Mouse (Mus musculus) forebrain, embryonic 12.5 days (tissue): ENCODE results near the gene Cdkn3. TPM values are rescaled to one million over a fixed set of nuclear protein-coding genes. Genes with fewer than 3 reads are reported as not detected.

Experiments used
- ATAC-seq: fragments of 200-750 bp; cut with Nextera tagmentation; 2 replicates; pipeline ENCODE4 v1.8.0; 2017; ENCODE audit warnings: moderate TSS enrichment; ENCODE audit not compliant: low FRiP score
- H3K27ac ChIP-seq: fragments of 300-500 bp; sonication (generic); 2 replicates; pipeline ENCODE4 v1.5.1; 2016; ENCODE audit warnings: mild to moderate bottlenecking
- H3K27me3 ChIP-seq: fragments of 300-500 bp; sonication (generic); 2 replicates; pipeline ENCODE4 v1.6.1; 2016; ENCODE audit warnings: mild to moderate bottlenecking
- H3K36me3 ChIP-seq: fragments of 300-500 bp; sonication (generic); replicated peaks from 2 replicates; pipeline ENCODE4 v1.6.1; 2016; ENCODE audit warnings: mild to moderate bottlenecking
- H3K4me1 ChIP-seq: fragments of 300-500 bp; sonication (generic); 2 replicates; pipeline ENCODE4 v1.6.1; 2016
- H3K4me2 ChIP-seq: fragments of 300-500 bp; sonication (generic); 2 replicates; pipeline ENCODE4 v1.6.1; 2016; ENCODE audit warnings: mild to moderate bottlenecking, moderate library complexity
- H3K4me3 ChIP-seq: fragments of 300-500 bp; sonication (generic); replicated peaks from 2 replicates; pipeline ENCODE4 v1.5.1; 2016; ENCODE audit warnings: mild to moderate bottlenecking
- H3K9ac ChIP-seq: fragments of 300-500 bp; sonication (generic); 2 replicates; pipeline ENCODE4 v1.6.1; 2016; ENCODE audit warnings: mild to moderate bottlenecking
- H3K9me3 ChIP-seq: fragments of 300-500 bp; sonication (generic); 2 replicates; pipeline ENCODE4 v1.6.1; 2016
- WGBS: fragments of 180-500 bp; shearing (Covaris S2); methylation state at CpG from one replicate; pipeline ENCODE4 v1.1.7; 2016; 5-methylcytosine and 5-hydroxymethylcytosine counted together
- polyA plus RNA-seq: library from polyadenylated mRNA; unstranded; fragments of >200 nt; fragmentation: Nextera tagmentation; extraction: Ambion mirVana; gene quantifications from 2 replicates; pipeline ENCODE4 v1.2.1, GENCODE M21; 2016

The Cdkn3 gene
- polyA plus RNA-seq, 1 experiment from 2014 or later: 45.9 TPM

GRCm38 (mm10) chr14:46787787-46788504 is 27.6 kb downstream of the Cdkn3 start, which contains the start of gene Cnih1:
Cnih1 (minus strand) TSS chr14:46788411.
- WGBS: under 1% methylated on average over 81 of the region's 86 CpGs
- H3K9me3 ChIP-seq: no peaks in the 10 kb centered on the region
- no peaks in the 10 kb centered on the region for H3K27me3 ChIP-seq
- H3K36me3 ChIP-seq: peaks cover 17% of the 10 kb centered on the region; the same call in 1 of the 2 replicates
- H3K4me1 ChIP-seq: peaks cover 16% of the 10 kb centered on the region
- H3K4me3 ChIP-seq: peak within 1 kb of the TSS; percentile 99
- peak within 1 kb of the TSS; percentile 98 for H3K27ac ChIP-seq
- H3K4me2 ChIP-seq: peak within 1 kb of the TSS; percentile 70
- H3K9ac ChIP-seq: peak within 1 kb of the TSS; percentile 98
- ATAC-seq: peak; percentile 97

GRCm38 (mm10) chr14:46788505-46788901 is 28.2 kb downstream of the Cdkn3 start:
- Histone ChIP-seq H3K4me3 (peak overlapping the region; percentile 99; the same call in 1 of the 2 replicates), H3K9ac (no peak overlapping the region), H3K9me3 (no peaks in the 10 kb centered on the region), H3K27ac (peak overlapping the region; percentile 54; the same call in 1 of the 2 replicates), H3K36me3 (0 out of 2 replicates have a peak, but pooled peaks cover 13% of the 10 kb centered on the region), H3K27me3 (no peaks in the 10 kb centered on the region), H3K4me1 (peaks cover 16% of the 10 kb centered on the region), H3K4me2 (peak overlapping the region; percentile 70)
- ATAC-seq: no peak
- WGBS: 25% methylated on average over 8 of the region's 8 CpGs

GRCm38 (mm10) chr14:46790303-46790702 is 30.0 kb downstream of the Cdkn3 start:
- no peak overlapping the region for H3K4me3 ChIP-seq
- H3K9ac ChIP-seq: no peak overlapping the region
- H3K27me3 ChIP-seq: no peaks in the 10 kb centered on the region
- peaks cover 14% of the 10 kb centered on the region for H3K4me1 ChIP-seq
- H3K27ac ChIP-seq: no peak overlapping the region
- H3K36me3 ChIP-seq: no peaks in the 10 kb centered on the region
- H3K4me2 ChIP-seq: no peak overlapping the region
- WGBS: 66% methylated on average over 4 of the region's 4 CpGs
- H3K9me3 ChIP-seq: no peaks in the 10 kb centered on the region
- ATAC-seq: no peak

DNA sequence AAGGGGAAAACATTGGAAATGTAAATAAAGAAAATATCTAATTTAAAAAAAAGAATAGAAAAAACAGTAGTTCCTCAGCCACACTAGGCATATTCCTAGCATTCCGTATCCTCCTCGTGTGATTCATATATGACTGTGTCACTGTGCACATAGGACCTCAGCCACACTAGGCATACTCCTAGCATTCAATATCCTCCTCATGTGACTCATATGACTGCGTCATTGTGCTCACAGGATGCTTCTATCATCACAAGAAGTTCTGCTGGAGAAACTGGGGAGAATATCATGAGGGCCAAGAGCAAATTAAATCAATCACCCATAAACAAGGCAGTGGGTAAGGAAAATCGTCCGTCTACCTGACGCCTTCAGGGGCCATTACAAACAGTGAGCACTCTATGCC is 30.4 kb downstream of the Cdkn3 start:
- no peak overlapping the region for H3K27ac ChIP-seq
- no peaks in the 10 kb centered on the region for H3K9me3 ChIP-seq
- H3K4me1 ChIP-seq: peaks cover 12% of the 10 kb centered on the region
- 93% methylated on average over 6 of the region's 6 CpGs for WGBS
- H3K27me3 ChIP-seq: no peaks in the 10 kb centered on the region
- no peak overlapping the region for H3K4me2 ChIP-seq
- H3K4me3 ChIP-seq: no peak overlapping the region
- no peak for ATAC-seq
- no peaks in the 10 kb centered on the region for H3K36me3 ChIP-seq
- H3K9ac ChIP-seq: no peak overlapping the region; the same call in 1 of the 2 replicates

- 85% methylated on average over 5 of the region's 5 CpGs for WGBS
- H3K9me3 ChIP-seq: no peaks in the 10 kb centered on the region
- no peaks in the 10 kb centered on the region for H3K4me1 ChIP-seq
- peaks cover 1% of the 10 kb centered on the region; the same call in 1 of the 2 replicates for H3K36me3 ChIP-seq
- H3K4me3 ChIP-seq: no peak overlapping the region
- no peak overlapping the region for H3K4me2 ChIP-seq
- no peak for ATAC-seq
- H3K27me3 ChIP-seq: no peaks in the 10 kb centered on the region
- H3K9ac ChIP-seq: no peak overlapping the region
- no peak overlapping the region for H3K27ac ChIP-seq
Observed at GRCm38 (mm10) chr14:46794157-46794556, 33.8 kb downstream of the Cdkn3 start.

GRCm38 (mm10) chr14:46800684-46801345 is 40.5 kb downstream of the Cdkn3 start:
- WGBS: 85% methylated on average over 3 of the region's 3 CpGs
- Histone ChIP-seq H3K4me3 (no peak overlapping the region), H3K27ac (no peak overlapping the region), H3K27me3 (no peaks in the 10 kb centered on the region), H3K36me3 (peaks cover 7% of the 10 kb centered on the region), H3K4me1 (no peaks in the 10 kb centered on the region), H3K4me2 (no peak overlapping the region), H3K9me3 (no peaks in the 10 kb centered on the region), H3K9ac (no peak overlapping the region)
- ATAC-seq: no peak

DNA sequence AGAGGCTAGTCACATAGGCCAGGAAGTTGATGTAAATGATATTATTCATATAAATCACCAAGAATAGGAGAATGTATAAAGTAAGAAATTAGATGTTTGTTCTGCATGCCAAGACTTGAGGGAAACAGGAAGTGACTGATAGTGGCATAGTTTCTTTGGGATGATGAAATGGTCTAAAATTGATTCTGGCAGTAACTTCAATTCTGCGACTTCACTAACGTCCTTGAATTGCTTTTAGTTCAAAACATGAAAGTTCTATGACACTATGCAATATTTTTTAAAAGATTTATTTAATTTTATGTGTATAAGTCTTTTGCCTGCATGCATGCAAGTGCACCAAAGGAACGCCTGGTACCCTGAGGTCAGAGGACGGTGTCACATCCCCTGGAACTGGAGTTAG is 42.9 kb downstream of the Cdkn3 start:
- H3K36me3 ChIP-seq: peaks cover 11% of the 10 kb centered on the region
- H3K27ac ChIP-seq: no peak overlapping the region
- H3K9ac ChIP-seq: no peak overlapping the region
- H3K4me3 ChIP-seq: no peak overlapping the region
- no peaks in the 10 kb centered on the region for H3K9me3 ChIP-seq
- no peaks in the 10 kb centered on the region for H3K4me1 ChIP-seq
- WGBS: 96% methylated on average over 4 of the region's 4 CpGs
- ATAC-seq: no peak
- H3K4me2 ChIP-seq: no peak overlapping the region
- no peaks in the 10 kb centered on the region for H3K27me3 ChIP-seq

GRCm38 (mm10) chr14:46803791-46804190 is 43.5 kb downstream of the Cdkn3 start:
- no peaks in the 10 kb centered on the region for H3K4me1 ChIP-seq
- H3K4me3 ChIP-seq: no peak overlapping the region
- peaks cover 11% of the 10 kb centered on the region for H3K36me3 ChIP-seq
- ATAC-seq: no peak
- H3K27me3 ChIP-seq: no peaks in the 10 kb centered on the region
- 89% methylated on average over 1 of the region's 1 CpGs for WGBS
- H3K4me2 ChIP-seq: no peak overlapping the region
- no peak overlapping the region for H3K9ac ChIP-seq
- H3K27ac ChIP-seq: no peak overlapping the region
- no peaks in the 10 kb centered on the region for H3K9me3 ChIP-seq

DNA sequence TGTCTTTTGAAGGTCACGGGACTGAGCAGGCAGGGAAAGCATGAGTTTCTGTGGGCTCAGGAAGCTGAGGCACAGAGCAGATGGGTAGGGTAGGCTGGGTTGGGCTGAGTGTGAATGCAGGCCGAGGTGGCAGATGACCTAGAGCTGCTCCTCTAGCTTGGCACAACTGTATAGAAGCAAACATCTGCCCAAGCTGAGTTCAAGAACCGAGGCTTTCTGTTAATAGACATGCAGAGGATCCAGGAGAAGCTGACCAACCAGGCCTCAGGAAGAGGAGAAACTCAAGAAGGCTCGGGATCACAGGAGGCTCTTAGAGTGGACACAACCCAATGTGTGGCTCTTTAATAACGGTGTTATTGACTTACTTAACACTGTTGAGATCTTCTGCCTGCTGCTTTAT is 45.8 kb downstream of the Cdkn3 start:
- Histone ChIP-seq H3K4me2 (no peak overlapping the region), H3K4me3 (no peak overlapping the region), H3K27ac (no peak overlapping the region), H3K9ac (no peak overlapping the region), H3K9me3 (no peaks in the 10 kb centered on the region), H3K36me3 (peaks cover 15% of the 10 kb centered on the region), H3K27me3 (no peaks in the 10 kb centered on the region), H3K4me1 (no peaks in the 10 kb centered on the region)
- WGBS: 92% methylated on average over 5 of the region's 5 CpGs
- no peak for ATAC-seq

- 77% methylated on average over 3 of the region's 3 CpGs for WGBS
- H3K36me3 ChIP-seq: peaks cover 28% of the 10 kb centered on the region
Observed at GRCm38 (mm10) chr14:46807927-46808326, 47.6 kb downstream of the Cdkn3 start.

GRCm38 (mm10) chr14:46815640-46816039 is 55.3 kb downstream of the Cdkn3 start:
- Histone ChIP-seq H3K27ac (no peak overlapping the region), H3K4me1 (peaks cover 11% of the 10 kb centered on the region), H3K9ac (no peak overlapping the region), H3K4me3 (no peak overlapping the region), H3K27me3 (no peaks in the 10 kb centered on the region), H3K4me2 (no peak overlapping the region), H3K9me3 (no peaks in the 10 kb centered on the region), H3K36me3 (peaks cover 40% of the 10 kb centered on the region)
- no peak for ATAC-seq
- WGBS: 60% methylated on average over 6 of the region's 6 CpGs

More at GRCm38 (mm10) chr14:46807927-46808326, 47.6 kb downstream of the Cdkn3 start:
- Histone ChIP-seq H3K4me3 (no peak overlapping the region), H3K9me3 (no peaks in the 10 kb centered on the region), H3K9ac (no peak overlapping the region), H3K4me2 (no peak overlapping the region), H3K27ac (no peak overlapping the region), H3K4me1 (no peaks in the 10 kb centered on the region), H3K27me3 (no peaks in the 10 kb centered on the region)
- ATAC-seq: no peak

DNA sequence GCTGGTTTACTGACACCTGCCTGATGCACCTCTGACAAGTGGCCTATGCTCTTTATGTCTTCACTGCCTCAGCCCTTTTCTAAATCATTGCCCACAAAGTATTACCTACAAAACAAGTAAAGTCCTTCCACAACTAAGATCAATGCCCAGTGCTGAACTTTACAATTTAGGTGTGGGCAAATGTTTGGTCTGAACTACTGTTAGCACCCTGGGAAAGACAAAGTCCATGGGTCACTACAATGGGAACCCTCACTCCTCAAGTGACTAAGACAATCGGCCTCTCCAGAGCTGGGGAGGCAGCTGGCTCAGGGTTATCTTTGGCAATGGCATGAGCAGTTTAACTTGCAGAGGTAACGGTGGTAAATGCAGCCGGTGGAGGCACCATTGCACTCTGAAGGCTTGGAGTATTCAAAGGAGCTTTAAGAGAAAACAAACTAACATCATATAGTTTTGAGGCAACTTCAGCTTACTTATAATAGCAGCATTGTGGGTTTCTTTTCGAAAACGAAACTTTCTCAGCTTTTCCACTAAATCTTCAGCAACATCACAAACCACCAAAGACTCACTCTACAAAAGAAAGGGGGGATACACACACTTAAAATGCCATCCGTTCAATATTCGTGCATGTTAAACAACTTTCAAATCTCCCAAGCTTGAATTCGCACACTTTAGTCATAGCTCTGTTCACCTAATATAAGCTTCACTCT is 56.7 kb downstream of the Cdkn3 start:
- WGBS: 95% methylated on average over 8 of the region's 8 CpGs
- no peak for ATAC-seq
- peaks cover 31% of the 10 kb centered on the region for H3K36me3 ChIP-seq

More for the DNA sequence above, 56.7 kb downstream of the Cdkn3 start:
- Histone ChIP-seq H3K9ac (no peak overlapping the region), H3K9me3 (no peaks in the 10 kb centered on the region), H3K27me3 (no peaks in the 10 kb centered on the region), H3K27ac (no peak overlapping the region), H3K4me3 (no peak overlapping the region), H3K4me2 (no peak overlapping the region), H3K4me1 (peaks cover 19% of the 10 kb centered on the region)
